Mouse (Mus musculus): ENCODE data around the gene Mrgpra1.
"Not testable (repeated sequence)": the region's sequence is repeated elsewhere in the genome, so short reads cannot be mapped to it uniquely, and the experiment has no call there.

DNA sequence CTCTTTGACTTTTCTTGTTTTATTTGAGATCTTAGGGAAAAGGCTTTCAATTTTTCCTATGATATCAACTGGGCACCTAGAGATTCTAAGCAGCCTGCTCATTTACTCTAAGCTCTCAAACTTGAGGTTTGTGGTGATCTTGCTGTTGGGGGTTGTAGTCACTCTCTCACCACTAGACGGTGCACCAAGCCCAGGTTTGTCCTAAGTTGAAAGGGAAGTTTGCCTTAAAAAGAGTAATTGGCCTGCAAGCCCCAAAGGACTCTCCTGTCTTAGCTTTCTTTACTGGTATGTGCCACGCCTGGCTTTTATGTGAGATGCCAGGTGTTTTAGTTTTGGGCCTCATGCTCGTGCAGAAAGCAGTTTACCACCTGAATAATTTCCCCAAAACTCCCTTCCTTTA is 12.7 kb downstream of the Mrgpra1 start:
- not testable (repeated sequence) for TF ChIP-seq CTCF (IDR thresholded peaks at IDR 0.05; ENCODE audit: borderline replicate concordance, extremely low read depth, insufficient read depth, insufficient read length); POLR2A (IDR thresholded peaks at IDR 0.05; ENCODE audit: borderline replicate concordance, extremely low read depth, insufficient read depth, insufficient read length, poor library complexity, severe bottlenecking)
